Mouse (Mus musculus): ENCODE results near the gene Vps53. TPM values are rescaled to one million over a fixed set of nuclear protein-coding genes. Genes with fewer than 3 reads are reported as not detected.
A peak's percentile ranks its signal among the peaks of the same experiment; 100 is the strongest.

The Vps53 gene
- polyA plus RNA-seq, 1 experiment = 55.8 TPM

- TF ChIP-seq POLR2A (IDR thresholded peaks at IDR 0.05; ENCODE audit: borderline replicate concordance, extremely low read depth, insufficient read depth, insufficient read length, poor library complexity, severe bottlenecking) (no peak), CTCF (IDR thresholded peaks at IDR 0.05; ENCODE audit: borderline replicate concordance, extremely low read depth, insufficient read depth, insufficient read length) (no peak)
- DNase-seq (ENCODE audit: low read depth) = peak; percentile 15
Observed at GRCm38 (mm10) chr11:76099193-76099975, 80.1 kb downstream of the Vps53 start.

- TF ChIP-seq CTCF (IDR thresholded peaks at IDR 0.05; ENCODE audit: borderline replicate concordance, extremely low read depth, insufficient read depth, insufficient read length) (peak; percentile 7; the same call in 1 of the 2 replicates), POLR2A (IDR thresholded peaks at IDR 0.05; ENCODE audit: borderline replicate concordance, extremely low read depth, insufficient read depth, insufficient read length, poor library complexity, severe bottlenecking) (no peak)
- DNase-seq (ENCODE audit: low read depth) = no peak
Observed at GRCm38 (mm10) chr11:76093610-76094009, 85.8 kb downstream of the Vps53 start.

DNA sequence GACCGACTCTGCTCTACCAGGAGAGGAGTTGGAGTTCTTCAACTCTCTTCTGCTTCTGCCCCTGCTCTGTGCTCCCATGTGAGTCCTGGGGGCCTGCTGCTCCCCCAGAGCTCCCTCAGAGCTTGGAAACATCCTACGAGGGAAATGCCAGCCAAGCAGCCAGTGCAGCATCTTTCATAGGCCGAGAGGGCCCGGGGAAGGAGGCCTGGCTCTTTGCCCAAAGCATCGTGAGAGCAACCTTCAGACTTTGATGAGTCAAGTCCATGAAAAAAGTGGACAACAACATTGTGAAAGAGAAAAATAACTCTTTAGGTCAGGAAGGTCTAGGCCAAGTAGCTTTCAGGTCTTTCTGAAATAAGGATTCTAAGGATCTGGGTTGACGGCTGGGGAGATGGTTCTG, 89.7 kb downstream of the Vps53 start:
- TF ChIP-seq CTCF (IDR thresholded peaks at IDR 0.05; ENCODE audit: borderline replicate concordance, extremely low read depth, insufficient read depth, insufficient read length) = no peak
- TF ChIP-seq POLR2A (IDR thresholded peaks at IDR 0.05; ENCODE audit: borderline replicate concordance, extremely low read depth, insufficient read depth, insufficient read length, poor library complexity, severe bottlenecking) = no peak

DNA sequence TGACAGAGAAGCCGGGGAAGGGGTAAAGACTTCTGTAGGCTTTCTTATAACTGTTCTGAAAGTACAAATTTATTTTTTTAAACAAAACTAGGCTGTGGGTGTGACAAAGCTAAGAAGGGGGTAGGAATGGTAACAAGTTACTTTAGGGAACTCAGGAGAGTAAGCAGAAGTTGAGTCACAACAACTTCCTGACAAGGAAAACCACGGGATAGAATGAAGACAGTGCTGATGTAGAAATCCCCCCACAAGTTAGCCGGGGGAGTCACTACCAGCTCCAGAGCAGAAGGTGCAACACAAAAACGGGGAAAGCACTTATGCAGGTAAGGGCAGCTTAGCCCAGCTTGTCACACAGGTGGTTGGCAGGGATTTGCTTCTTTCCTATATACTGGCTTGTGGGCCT, 90.9 kb downstream of the Vps53 start:
- no peak for DNase-seq (ENCODE audit: low read depth)
- TF ChIP-seq POLR2A (IDR thresholded peaks at IDR 0.05; ENCODE audit: borderline replicate concordance, extremely low read depth, insufficient read depth, insufficient read length, poor library complexity, severe bottlenecking) (no peak), CTCF (IDR thresholded peaks at IDR 0.05; ENCODE audit: borderline replicate concordance, extremely low read depth, insufficient read depth, insufficient read length) (no peak)

More for the DNA sequence above, 89.7 kb downstream of the Vps53 start:
- no peak for DNase-seq (ENCODE audit: low read depth)

DNA sequence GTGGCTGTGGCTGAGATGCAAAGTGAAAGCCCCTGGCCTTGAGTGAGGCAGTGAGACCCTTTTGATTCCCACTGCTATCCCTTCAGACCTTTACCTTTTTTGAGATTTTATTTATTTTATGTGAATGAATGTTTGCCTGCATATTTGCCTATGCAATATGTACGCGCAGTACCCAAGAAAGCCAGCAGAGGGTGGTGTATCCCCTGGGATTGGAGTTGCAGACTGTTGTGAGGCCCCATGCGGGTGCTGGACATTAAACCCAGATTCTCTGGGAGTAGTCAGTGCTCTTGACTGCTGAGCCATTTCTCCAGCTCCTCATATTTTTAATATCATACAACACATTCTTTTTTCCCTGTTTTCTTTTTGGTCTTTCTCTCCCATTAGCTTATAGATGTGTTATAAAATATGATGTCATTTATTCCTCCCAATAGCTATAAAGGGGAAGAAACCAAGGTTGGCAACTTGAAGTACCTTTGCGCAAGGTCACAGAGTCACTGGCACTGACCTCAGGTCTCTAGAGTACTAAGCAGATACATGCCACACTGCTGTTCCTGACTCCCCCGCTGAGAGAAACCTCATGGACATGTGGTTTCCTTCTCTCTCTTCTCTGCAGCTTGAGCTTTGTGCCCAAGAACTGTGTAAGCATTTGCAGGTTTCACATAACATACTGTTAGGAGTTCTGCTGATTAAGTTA, 93.4 kb downstream of the Vps53 start:
- TF ChIP-seq POLR2A (IDR thresholded peaks at IDR 0.05; ENCODE audit: borderline replicate concordance, extremely low read depth, insufficient read depth, insufficient read length, poor library complexity, severe bottlenecking) = no peak
- TF ChIP-seq CTCF (IDR thresholded peaks at IDR 0.05; ENCODE audit: borderline replicate concordance, extremely low read depth, insufficient read depth, insufficient read length) = peak; percentile 70
- DNase-seq (ENCODE audit: low read depth) = peak; percentile 22

DNA sequence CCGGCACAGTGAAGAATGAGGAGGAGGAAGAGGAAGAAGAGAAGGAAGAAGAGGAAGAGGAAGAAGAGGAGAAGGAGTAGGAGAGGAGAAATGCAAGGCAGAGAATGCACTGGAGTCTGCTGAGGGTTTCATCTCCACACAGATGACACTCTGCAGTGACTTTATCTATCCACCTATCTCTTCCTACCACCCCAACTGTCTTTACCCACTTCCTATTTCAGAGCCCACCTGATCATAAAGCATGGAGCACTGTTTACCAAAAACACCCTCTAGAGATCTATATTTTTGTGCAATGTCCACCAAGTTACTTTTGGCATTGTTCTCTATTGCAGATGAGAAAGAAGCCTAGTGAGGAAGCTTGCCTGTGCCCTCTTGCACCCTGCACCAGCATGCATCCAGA, 94.5 kb downstream of the Vps53 start:
- DNase-seq (ENCODE audit: low read depth) = no peak
- TF ChIP-seq CTCF (IDR thresholded peaks at IDR 0.05; ENCODE audit: borderline replicate concordance, extremely low read depth, insufficient read depth, insufficient read length) = no peak
- no peak for TF ChIP-seq POLR2A (IDR thresholded peaks at IDR 0.05; ENCODE audit: borderline replicate concordance, extremely low read depth, insufficient read depth, insufficient read length, poor library complexity, severe bottlenecking)

DNA sequence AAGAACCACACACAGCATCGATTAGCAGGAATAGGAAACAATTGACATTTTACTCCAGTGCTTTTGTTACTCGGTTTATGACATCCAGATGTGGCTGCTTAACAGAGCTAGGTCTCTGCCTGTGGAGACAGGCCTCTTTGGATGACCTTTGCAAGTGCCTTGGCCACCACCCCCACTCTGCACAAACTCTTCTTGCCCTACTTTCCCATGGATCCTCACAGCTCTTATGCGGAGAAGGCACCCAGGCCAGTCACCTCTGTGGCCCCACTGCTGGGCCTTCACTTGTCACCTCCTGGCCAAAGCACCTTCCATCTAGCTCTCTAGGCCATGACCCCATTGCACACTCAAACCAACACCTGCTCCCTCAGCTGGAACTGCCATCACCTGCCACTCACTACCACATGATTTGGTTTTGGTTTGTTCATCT, 95.5 kb downstream of the Vps53 start:
- peak; percentile 6 for DNase-seq (ENCODE audit: low read depth)
- no peak for TF ChIP-seq CTCF (IDR thresholded peaks at IDR 0.05; ENCODE audit: borderline replicate concordance, extremely low read depth, insufficient read depth, insufficient read length)
- no peak for TF ChIP-seq POLR2A (IDR thresholded peaks at IDR 0.05; ENCODE audit: borderline replicate concordance, extremely low read depth, insufficient read depth, insufficient read length, poor library complexity, severe bottlenecking)

- DNase-seq (ENCODE audit: low read depth) = no peak
- no peak for TF ChIP-seq POLR2A (IDR thresholded peaks at IDR 0.05; ENCODE audit: borderline replicate concordance, extremely low read depth, insufficient read depth, insufficient read length, poor library complexity, severe bottlenecking)
Observed at GRCm38 (mm10) chr11:76081048-76081640, 98.3 kb downstream of the Vps53 start.

DNA sequence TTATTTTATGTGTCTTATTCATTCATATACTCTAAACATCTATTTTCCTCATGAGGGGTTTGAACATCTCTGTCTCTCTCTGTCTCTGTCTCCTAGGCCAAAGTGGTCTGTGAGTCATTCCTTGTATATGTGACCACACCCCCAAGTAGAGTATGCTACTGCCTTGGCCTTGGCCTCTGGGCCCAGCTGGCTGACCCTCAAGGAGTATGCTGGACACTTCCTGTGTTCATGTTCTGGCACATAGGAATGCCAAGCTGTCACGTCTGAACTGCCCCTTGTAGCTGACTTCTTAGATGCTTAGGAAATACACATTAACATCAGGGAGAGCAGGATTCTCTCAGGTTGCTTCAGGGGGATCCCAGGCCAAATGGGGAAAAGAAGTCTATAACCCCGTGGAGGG, 99.2 kb downstream of the Vps53 start:
- no peak for DNase-seq (ENCODE audit: low read depth)
- no peak for TF ChIP-seq POLR2A (IDR thresholded peaks at IDR 0.05; ENCODE audit: borderline replicate concordance, extremely low read depth, insufficient read depth, insufficient read length, poor library complexity, severe bottlenecking)
- TF ChIP-seq CTCF (IDR thresholded peaks at IDR 0.05; ENCODE audit: borderline replicate concordance, extremely low read depth, insufficient read depth, insufficient read length) = no peak

DNA sequence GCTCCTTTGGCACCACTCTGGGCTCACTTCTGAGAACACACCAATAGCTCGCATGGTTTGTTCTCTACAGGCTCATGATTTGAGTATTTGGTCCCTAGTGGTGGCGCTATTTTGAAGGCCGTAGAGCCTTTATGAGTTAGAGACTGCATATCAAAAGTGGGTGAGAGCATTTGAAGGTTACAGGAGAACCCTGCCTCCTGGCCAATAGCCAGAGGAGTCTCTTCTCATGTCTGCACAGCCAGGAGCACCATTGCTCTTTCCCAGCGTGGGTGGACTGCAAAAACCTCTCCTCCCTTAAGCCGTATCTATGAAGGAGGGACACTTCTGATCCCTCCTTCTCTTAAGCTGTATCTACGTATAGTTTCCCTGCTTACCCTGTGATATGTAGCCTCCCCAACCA, 102.1 kb downstream of the Vps53 start:
- TF ChIP-seq POLR2A (IDR thresholded peaks at IDR 0.05; ENCODE audit: borderline replicate concordance, extremely low read depth, insufficient read depth, insufficient read length, poor library complexity, severe bottlenecking) (no peak), CTCF (IDR thresholded peaks at IDR 0.05; ENCODE audit: borderline replicate concordance, extremely low read depth, insufficient read depth, insufficient read length) (no peak)
- DNase-seq (ENCODE audit: low read depth) = no peak

GRCm38 (mm10) chr11:76074296-76075093, 105.0 kb downstream of the Vps53 start:
- DNase-seq (ENCODE audit: low read depth) = no peak
- no peak for TF ChIP-seq POLR2A (IDR thresholded peaks at IDR 0.05; ENCODE audit: borderline replicate concordance, extremely low read depth, insufficient read depth, insufficient read length, poor library complexity, severe bottlenecking)
- TF ChIP-seq CTCF (IDR thresholded peaks at IDR 0.05; ENCODE audit: borderline replicate concordance, extremely low read depth, insufficient read depth, insufficient read length) = no peak

Measured in brain, embryonic 14.5 days (tissue).